In the genomic region with DNA sequence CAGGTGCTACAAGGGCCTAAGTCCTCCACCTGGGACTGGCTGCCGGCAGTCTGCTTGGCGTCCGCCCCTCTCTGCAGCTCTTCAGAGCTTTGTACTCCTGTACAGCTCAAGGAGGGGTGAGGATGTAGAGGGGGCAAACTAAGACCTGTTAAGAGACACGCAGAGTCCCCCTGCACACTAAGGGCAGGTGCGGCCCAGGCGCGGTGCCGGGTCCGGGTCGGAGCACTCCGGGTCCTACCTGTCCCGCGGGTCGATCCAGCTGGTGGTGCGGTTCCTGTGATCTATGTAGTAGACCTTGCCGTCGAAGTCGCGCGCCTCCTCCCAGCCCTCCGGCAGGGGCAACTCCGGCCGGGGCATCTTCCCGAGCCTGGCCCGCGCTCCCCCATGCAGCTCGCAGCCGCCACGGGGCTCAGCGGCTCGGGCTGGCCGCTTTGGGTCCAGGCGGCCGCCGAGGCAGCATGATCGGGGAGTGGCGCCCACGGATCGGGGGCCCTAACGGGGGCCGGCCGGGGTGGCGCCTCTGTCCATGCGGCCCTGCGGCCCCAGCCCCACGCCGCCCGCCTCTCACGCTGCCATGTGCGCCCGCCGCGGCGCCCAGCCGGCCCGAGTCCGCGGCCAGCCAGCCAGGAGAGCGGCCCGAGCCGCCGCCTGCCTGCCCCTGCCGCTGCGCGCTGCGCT, we compare ENCODE assay signal across 8 mouse cellular contexts. TPM values are rescaled to one million over a fixed set of nuclear protein-coding genes. Genes with fewer than 3 reads are reported as not detected.
DNase-seq lines count a peak whose midpoint lies in the region; ATAC-seq and TF ChIP-seq lines count a peak whose summit lies in the region.

No protein-coding gene starts in this region.

- H3K36me3 ChIP-seq in forebrain, embryonic 16.5 days (ENCODE audit: control insufficient read depth, insufficient read depth), result no peaks in the 10 kb centered on the region

- H3K9me3 ChIP-seq in forebrain, embryonic 16.5 days (ENCODE audit: control insufficient read depth, low read length), result no peaks in the 10 kb centered on the region

- peak overlapping the region; percentile 75 for H3K4me3 ChIP-seq in forebrain, embryonic 16.5 days (replicated peaks; ENCODE audit: low read length)

- TF ChIP-seq POLR2A in brain, embryonic 14.5 days (IDR thresholded peaks at IDR 0.05; ENCODE audit: borderline replicate concordance, extremely low read depth, insufficient read depth, insufficient read length, poor library complexity, severe bottlenecking), result no peak

- no peaks in the 10 kb centered on the region for H3K27me3 ChIP-seq in forebrain, embryonic 16.5 days (replicated peaks; ENCODE audit: control insufficient read depth, insufficient read depth, low read length)

- WGBS in forebrain, embryonic 16.5 days, result under 1% methylated on average over 51 of the region's 66 CpGs

- peak; percentile 40 to 57 for DNase-seq in layer of hippocampus, postnatal 10 days (ENCODE audit: low spot score in 2 of 2)
- no peak for DNase-seq in layer of hippocampus, adult 8-10 months (ENCODE audit: low spot score in 2 of 2)
- peak; percentile 55 for DNase-seq in brain, embryonic 14.5 days (ENCODE audit: low read depth)
- DNase-seq in kidney, postnatal 14 days, result peak; percentile 55
- DNase-seq in neural tube, embryonic 10.5 days (ENCODE audit: extremely low spot score, low spot score), result peak; percentile 67
- DNase-seq in adipocyte (ENCODE audit: low spot score), result no peak
- DNase-seq in thymus, postnatal 0 days (ENCODE audit: low spot score), result no peak

- H3K9ac ChIP-seq in forebrain, embryonic 16.5 days (replicated peaks; ENCODE audit: low read depth, low read length), result peak overlapping the region; percentile 84

- H3K4me1 ChIP-seq in forebrain, embryonic 16.5 days (replicated peaks; ENCODE audit: control insufficient read depth, insufficient read depth, low read length), result peaks cover 35% of the 10 kb centered on the region

- H3K27ac ChIP-seq in forebrain, embryonic 16.5 days (ENCODE audit: low read length), result peak overlapping the region; percentile 77

- H3K4me2 ChIP-seq in forebrain, embryonic 16.5 days (ENCODE audit: low read length), result peak overlapping the region; percentile 73

- ATAC-seq in forebrain, embryonic 16.5 days, result peak; percentile 56

- no peak for TF ChIP-seq CTCF in brain, embryonic 14.5 days (IDR thresholded peaks at IDR 0.05; ENCODE audit: borderline replicate concordance, extremely low read depth, insufficient read depth, insufficient read length)

RNA-seq across cellular contexts. Expression of a gene that starts 0.5 kb away (rescaled TPM):
- 100 to 1,000 TPM; 104 to 133 TPM for total RNA-seq in layer of hippocampus, postnatal 10 days (2021)
- 10 to 100 TPM; 79.1 to 98.9 (median 90.3) TPM for total RNA-seq in layer of hippocampus, adult 8-10 months (2022)
- 39.4 and 45.1 TPM in 2 replicates for polyA plus RNA-seq in brain, embryonic 14.5 days (2012; rRNA removed)
- 10.2 and 14.9 TPM in 2 replicates for polyA plus RNA-seq in forebrain, embryonic 16.5 days (2015; fragmentation: Nextera tagmentation; extraction: Ambion mirVana)
- polyA plus RNA-seq in thymus, postnatal 0 days (2015; fragmentation: Nextera tagmentation; extraction: Ambion mirVana), result 1.2 and 1.5 TPM in 2 replicates

Comparison
In these comparisons a context has a peak if more than half of its experiments do, and no peak if none do; other contexts are left out.
1. DNase-seq: peak in layer of hippocampus, postnatal 10 days (2 of 2), brain, embryonic 14.5 days (single experiment), kidney, postnatal 14 days (single experiment) and neural tube, embryonic 10.5 days (single experiment); none in layer of hippocampus, adult 8-10 months (0 of 2), adipocyte (single experiment) and thymus, postnatal 0 days (single experiment).